Mouse (Mus musculus) embryonic facial prominence, embryonic 13.5 days (tissue): ENCODE data around the gene Spag4. TPM values are rescaled to one million over a fixed set of nuclear protein-coding genes. Genes with fewer than 3 reads are reported as not detected.
A peak's percentile ranks its signal among the peaks of the same experiment; 100 is the strongest.
"Not testable (repeated sequence)": the region's sequence is repeated elsewhere in the genome, so short reads cannot be mapped to it uniquely, and the experiment has no call there.

Experiments used
- ATAC-seq: fragments of 200-750 bp; cut with Nextera tagmentation; 2 replicates; pipeline ENCODE4 v1.8.0; 2017; ENCODE audit warnings: low read depth; ENCODE audit not compliant: insufficient number of reproducible peaks, insufficient read depth, low FRiP score, low TSS enrichment
- H3K27ac ChIP-seq: fragments of 300-500 bp; sonication (generic); 2 replicates; pipeline ENCODE4 v1.5.1; 2015; ENCODE audit warnings: moderate library complexity, mild to moderate bottlenecking, inconsistent platforms
- H3K27me3 ChIP-seq: fragments of 300-500 bp; sonication (generic); 2 replicates; pipeline ENCODE4 v1.6.1; 2015; ENCODE audit warnings: mild to moderate bottlenecking, inconsistent platforms
- H3K36me3 ChIP-seq: fragments of 300-500 bp; sonication (generic); 2 replicates; pipeline ENCODE4 v1.6.1; 2015; ENCODE audit warnings: mild to moderate bottlenecking, inconsistent platforms
- H3K4me1 ChIP-seq: fragments of 300-500 bp; sonication (generic); 2 replicates; pipeline ENCODE4 v1.6.1; 2015; ENCODE audit warnings: inconsistent platforms
- H3K4me2 ChIP-seq: fragments of 300-500 bp; sonication (generic); 2 replicates; pipeline ENCODE4 v1.6.1; 2015; ENCODE audit warnings: moderate library complexity, mild to moderate bottlenecking, inconsistent platforms
- H3K4me3 ChIP-seq: fragments of 300-500 bp; sonication (generic); 2 replicates; pipeline ENCODE4 v1.5.1; 2015; ENCODE audit warnings: mild to moderate bottlenecking, inconsistent platforms
- H3K9ac ChIP-seq: fragments of 300-500 bp; sonication (generic); 2 replicates; pipeline ENCODE4 v1.6.1; 2015; ENCODE audit warnings: mild to moderate bottlenecking, inconsistent platforms
- H3K9me3 ChIP-seq: fragments of 300-500 bp; sonication (generic); 2 replicates; pipeline ENCODE4 v1.6.1; 2016; ENCODE audit warnings: inconsistent platforms
- WGBS: fragments of 180-500 bp; shearing (Covaris S2); methylation state at CpG from one replicate; pipeline ENCODE4 v1.1.7; 2015; ENCODE audit warnings: mixed read lengths; 5-methylcytosine and 5-hydroxymethylcytosine counted together
- polyA plus RNA-seq: library from polyadenylated mRNA; unstranded; fragments of >200 nt; fragmentation: Nextera tagmentation; extraction: Ambion mirVana; gene quantifications from 2 replicates; pipeline ENCODE4 v1.2.1, GENCODE M21; 2015

The Spag4 gene
- polyA plus RNA-seq, 1 experiment from 2014 or later: 4.8 TPM

DNA sequence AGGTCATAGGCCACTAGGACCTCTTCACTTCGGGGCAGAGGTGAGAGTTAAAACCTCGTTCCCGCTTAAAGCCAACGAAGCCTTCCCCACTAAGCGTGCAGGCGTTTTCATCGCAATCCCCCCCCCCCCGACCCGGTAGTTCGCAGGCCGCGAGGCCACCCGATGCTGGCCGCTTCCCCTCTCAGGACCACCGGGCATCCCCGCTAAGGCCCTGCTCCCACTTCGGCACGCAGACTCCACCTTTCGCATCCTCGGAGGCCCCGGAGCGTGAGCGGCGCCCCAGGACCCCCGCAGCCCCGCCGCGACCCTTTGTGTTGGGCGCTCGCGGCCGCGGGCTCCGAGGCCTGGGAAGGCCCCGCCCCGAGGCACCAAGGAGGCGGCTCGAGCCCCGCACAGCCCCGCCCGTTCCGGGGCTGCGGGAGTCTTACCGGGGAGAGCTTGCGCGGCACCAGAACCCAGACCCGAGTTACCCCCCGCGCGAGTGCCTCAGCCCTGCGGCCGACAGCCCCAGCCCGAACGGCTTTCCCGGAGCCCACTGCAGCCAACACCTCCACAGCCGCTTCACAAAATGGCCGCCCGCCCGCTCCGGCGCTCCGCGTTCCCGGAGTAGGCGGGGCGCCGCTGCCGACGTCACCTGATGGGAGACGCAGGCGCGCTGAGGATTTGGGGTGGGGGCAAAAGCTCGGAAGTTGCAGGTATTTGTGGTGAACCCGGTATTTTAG lies 46.5 kb downstream of the Spag4 start, which contains the start of the genes Cpne1 and Rbm12:
Gene Cpne1 (minus strand): TSS at position 608 of the 722 bp plus-strand sequence.
Gene Rbm12 (minus strand): TSS at position 621 of the 722 bp plus-strand sequence.
- H3K4me3 ChIP-seq: peak within 1 kb of the TSS; percentile 93
- ATAC-seq: peak; percentile 81
- no peaks in the 10 kb centered on the region for H3K9me3 ChIP-seq
- peaks cover 19% of the 10 kb centered on the region for H3K4me1 ChIP-seq
- peak within 1 kb of the TSS; percentile 95 for H3K27ac ChIP-seq
- H3K36me3 ChIP-seq: 0 out of 2 replicates have a peak, but pooled peaks cover 4% of the 10 kb centered on the region
- WGBS: under 1% methylated on average over 74 of the region's 74 CpGs
- H3K9ac ChIP-seq: peak within 1 kb of the TSS; percentile 97
- no peaks in the 10 kb centered on the region for H3K27me3 ChIP-seq
- H3K4me2 ChIP-seq: peak within 1 kb of the TSS; percentile 69

DNA sequence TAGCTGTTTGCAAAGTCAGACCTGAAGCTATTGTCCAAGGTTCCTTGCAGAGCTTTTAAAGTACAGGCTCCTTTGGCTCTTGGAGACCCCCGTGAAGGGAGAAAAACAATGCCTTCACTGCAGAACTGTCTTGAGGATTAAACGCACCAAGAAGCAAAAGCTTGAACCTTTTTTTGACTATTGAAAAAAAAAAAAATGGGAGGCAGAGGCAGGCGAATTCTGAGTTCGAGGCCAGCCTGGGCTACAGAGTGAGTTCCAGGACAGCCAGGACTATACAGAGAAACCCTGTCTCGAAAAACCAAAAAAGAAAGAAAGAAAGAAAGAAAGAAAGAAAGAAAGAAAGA lies 47.1 kb downstream of the Spag4 start:
- not testable (repeated sequence) for H3K9me3 ChIP-seq, ATAC-seq, H3K36me3 ChIP-seq, H3K27me3 ChIP-seq
- H3K9ac ChIP-seq: peak overlapping the region; percentile 97
- WGBS: 27% methylated on average over 5 of the region's 5 CpGs
- H3K4me1 ChIP-seq: peaks cover 15% of the 10 kb centered on the region
- H3K4me3 ChIP-seq: peak overlapping the region; percentile 93
- H3K4me2 ChIP-seq: peak overlapping the region; percentile 69
- H3K27ac ChIP-seq: peak overlapping the region; percentile 95

DNA sequence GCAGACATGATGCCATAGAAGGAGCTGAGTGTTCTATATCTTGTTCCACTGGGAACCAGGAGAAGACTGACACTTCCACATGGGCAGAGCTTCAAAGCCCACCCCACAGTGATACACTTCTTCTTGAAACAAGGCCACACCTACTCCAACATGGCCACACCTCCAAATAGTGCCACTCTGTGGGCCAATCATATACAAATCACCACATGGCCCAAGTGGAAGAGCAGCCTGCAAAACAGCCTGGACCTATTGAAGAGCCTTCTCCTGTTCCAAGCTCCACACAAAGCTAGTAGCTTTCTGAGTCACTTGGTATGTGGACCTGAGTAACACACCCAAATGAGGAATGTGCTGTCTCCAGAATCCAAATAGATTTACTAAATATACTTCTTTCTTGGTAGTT lies 54.6 kb downstream of the Spag4 start:
- Histone ChIP-seq H3K27ac (no peak overlapping the region), H3K9me3 (no peaks in the 10 kb centered on the region), H3K4me2 (no peak overlapping the region), H3K36me3 (peaks cover 11% of the 10 kb centered on the region; the same call in 1 of the 2 replicates), H3K4me3 (no peak overlapping the region), H3K4me1 (no peaks in the 10 kb centered on the region), H3K9ac (no peak overlapping the region), H3K27me3 (no peaks in the 10 kb centered on the region)
- ATAC-seq: no peak

Other genes with a start within 250 kb of the Spag4 start
- 16.6 and 17.5 TPM in 2 replicates for gene BC029722, start 245.7 kb upstream of the Spag4 start, polyA plus RNA-seq
- 174 and 201 TPM in 2 replicates for gene Eif6, start 238.2 kb upstream of the Spag4 start, polyA plus RNA-seq
- 0.98 and 1.6 TPM in 2 replicates for gene Fam83c, start 230.3 kb upstream of the Spag4 start, polyA plus RNA-seq
- gene Uqcc1, start 134.9 kb upstream of the Spag4 start, polyA plus RNA-seq: 58.6 and 67.5 TPM in 2 replicates
- gene Gm15557, start 124.4 kb upstream of the Spag4 start, polyA plus RNA-seq: not detected in 2 replicates
- gene Gdf5, start 119.8 kb upstream of the Spag4 start, polyA plus RNA-seq: 2.7 and 2.8 TPM in 2 replicates
- gene Cep250, start 108.7 kb upstream of the Spag4 start, polyA plus RNA-seq: 33.0 and 35.7 TPM in 2 replicates
- gene 6430550D23Rik, start 57.2 kb upstream of the Spag4 start, polyA plus RNA-seq: 1.3 and 2.2 TPM in 2 replicates
- gene Ergic3, start 57.1 kb upstream of the Spag4 start, polyA plus RNA-seq: 224 and 226 TPM in 2 replicates
- 0.08 TPM in 1 of 2 replicates, not detected in the other for gene Fer1l4, start 12.2 kb upstream of the Spag4 start, polyA plus RNA-seq
- gene Cpne1, start 46.8 kb downstream of the Spag4 start, polyA plus RNA-seq: 60.5 and 62.7 TPM in 2 replicates
- gene Rbm12, start 46.8 kb downstream of the Spag4 start, polyA plus RNA-seq: 31.7 and 33.4 TPM in 2 replicates
- gene Gm28036, start 61.9 kb downstream of the Spag4 start, polyA plus RNA-seq: 20.4 and 21.7 TPM in 2 replicates
- 383 and 419 TPM in 2 replicates for gene Romo1, start 78.9 kb downstream of the Spag4 start, polyA plus RNA-seq
- 35.4 and 39.3 TPM in 2 replicates for gene Nfs1, start 79.0 kb downstream of the Spag4 start, polyA plus RNA-seq
- gene Rbm39, start 115.1 kb downstream of the Spag4 start, polyA plus RNA-seq: 862 and 870 TPM in 2 replicates
- gene Phf20, start 131.3 kb downstream of the Spag4 start, polyA plus RNA-seq: 90.3 and 95.8 TPM in 2 replicates
- gene Cnbd2, start 247.1 kb downstream of the Spag4 start, polyA plus RNA-seq: 5.0 and 5.2 TPM in 2 replicates
- 70.4 and 88.4 TPM in 2 replicates for gene Scand1, start 247.5 kb downstream of the Spag4 start, polyA plus RNA-seq